Mouse (Mus musculus) brain, embryonic 14.5 days (tissue): Measurements from ENCODE around the gene Fancc.

Source experiments
- CTCF ChIP-seq: fragments of 200-500 bp; IDR thresholded peaks from 2 replicates; pipeline ENCODE4 v1.5.1; 2012; ENCODE audit warnings: inconsistent platforms, mild to moderate bottlenecking, moderate library complexity, borderline replicate concordance; ENCODE audit not compliant: insufficient read depth, insufficient read length; ENCODE audit errors: extremely low read depth
- POLR2A ChIP-seq: fragments of 200-500 bp; IDR thresholded peaks from 2 replicates; pipeline ENCODE4 v1.6.1; 2012; ENCODE audit warnings: mild to moderate bottlenecking, inconsistent platforms, borderline replicate concordance; ENCODE audit not compliant: poor library complexity, insufficient read depth, insufficient read length, severe bottlenecking; ENCODE audit errors: extremely low read depth

DNA sequence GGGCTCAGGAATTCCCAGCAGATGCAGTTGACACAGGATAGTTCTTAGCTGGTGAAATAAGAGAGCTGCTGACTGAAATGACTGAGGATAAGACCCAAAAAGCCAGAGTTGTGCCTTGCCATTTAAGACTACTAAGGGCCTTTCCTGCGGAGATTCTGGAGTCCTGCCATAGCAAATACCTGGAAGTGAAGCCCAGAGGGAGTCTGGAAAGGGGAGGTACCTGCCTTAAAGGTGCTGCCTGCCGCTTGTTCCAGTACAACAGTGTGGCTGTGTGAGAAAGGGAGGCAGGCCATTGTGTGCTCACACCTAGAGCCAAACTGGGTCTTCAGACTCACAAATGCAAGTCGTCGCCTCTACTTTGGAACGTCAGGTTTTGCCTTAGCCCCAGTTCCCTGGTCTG lies 226.9 kb downstream of the Fancc start:
- no peak for TF ChIP-seq CTCF
- no peak for TF ChIP-seq POLR2A
